Mouse (Mus musculus) neural tube, embryonic 14.5 days (tissue): ENCODE data around the gene Arl15. TPM values are rescaled to one million over a fixed set of nuclear protein-coding genes. Genes with fewer than 3 reads are reported as not detected.

Experiments used
- ATAC-seq: fragments of 200-750 bp; cut with Nextera tagmentation; 2 replicates; pipeline ENCODE4 v1.8.0; 2017; ENCODE audit warnings: low read depth, mild to moderate bottlenecking, moderate TSS enrichment, moderate library complexity
- H3K27ac ChIP-seq: fragments of 300-500 bp; sonication (generic); 2 replicates; pipeline ENCODE4 v1.5.1; 2014; ENCODE audit warnings: low read depth, mild to moderate bottlenecking, control low read depth, low read length, moderate library complexity, mixed read lengths
- H3K27me3 ChIP-seq: fragments of 300-500 bp; sonication (generic); 2 replicates; pipeline ENCODE4 v1.6.1; 2014; ENCODE audit warnings: low read length; ENCODE audit not compliant: control insufficient read depth, insufficient read depth
- H3K36me3 ChIP-seq: fragments of 300-500 bp; sonication (generic); 2 replicates; pipeline ENCODE4 v1.6.1; 2014; ENCODE audit warnings: low read length, mixed read lengths; ENCODE audit not compliant: control insufficient read depth, insufficient read depth
- H3K4me1 ChIP-seq: fragments of 300-500 bp; sonication (generic); 2 replicates; pipeline ENCODE4 v1.6.1; 2014; ENCODE audit warnings: low read length; ENCODE audit not compliant: control insufficient read depth, insufficient read depth
- H3K4me2 ChIP-seq: fragments of 300-500 bp; sonication (generic); 2 replicates; pipeline ENCODE4 v1.6.1; 2014; ENCODE audit warnings: mild to moderate bottlenecking, low read depth, low read length, control low read depth
- H3K4me3 ChIP-seq: fragments of 300-500 bp; sonication (generic); 2 replicates; pipeline ENCODE4 v1.5.1; 2014; ENCODE audit warnings: low read depth, low read length, control low read depth, mixed read lengths
- H3K9ac ChIP-seq: fragments of 300-500 bp; sonication (generic); replicated peaks from 2 replicates; pipeline ENCODE4 v1.6.1; 2014; ENCODE audit warnings: low read depth, mild to moderate bottlenecking, control low read depth, low read length, mixed read lengths
- H3K9me3 ChIP-seq: fragments of 300-500 bp; sonication (generic); 2 replicates; pipeline ENCODE4 v1.6.1; 2016; ENCODE audit warnings: low read length; ENCODE audit not compliant: control insufficient read depth
- WGBS: fragments of 180-500 bp; shearing (Covaris S2); extraction: QIAGEN DNeasy Blood & Tissue Kit; methylation state at CpG from one replicate; pipeline ENCODE4 v1.1.7; 2014; 5-methylcytosine and 5-hydroxymethylcytosine counted together
- polyA plus RNA-seq: library from polyadenylated mRNA; unstranded; fragments of >200 nt; fragmentation: Nextera tagmentation; extraction: Ambion mirVana; gene quantifications from 2 replicates; pipeline ENCODE4 v1.2.1, GENCODE M21; 2014

Arl15 gene
- polyA plus RNA-seq, 1 experiment from 2014 or later = 26.8 TPM

DNA sequence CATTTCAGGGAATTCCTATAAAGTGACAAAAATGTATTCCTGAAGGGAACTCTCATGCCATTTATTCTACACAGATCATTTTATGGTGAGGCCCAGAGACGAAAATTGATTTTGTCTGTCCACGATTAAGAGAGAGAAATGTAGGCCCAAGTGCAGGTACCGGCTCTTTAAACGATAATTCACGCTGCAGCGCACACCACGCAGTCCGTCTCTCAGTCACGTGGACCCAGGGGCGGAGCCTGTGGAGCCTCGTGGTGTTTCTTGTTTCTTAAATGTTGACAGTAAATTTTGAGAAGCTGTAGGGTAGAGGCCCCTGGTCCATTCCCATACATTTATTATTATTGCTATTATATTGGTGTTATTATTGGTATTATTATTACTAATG lies 65.1 kb downstream of the Arl15 start:
- Histone ChIP-seq H3K4me1 (no peaks in the 10 kb centered on the region), H3K9ac (no peak overlapping the region), H3K4me3 (no peak overlapping the region), H3K27me3 (no peaks in the 10 kb centered on the region), H3K27ac (no peak overlapping the region), H3K4me2 (no peak overlapping the region), H3K36me3 (no peaks in the 10 kb centered on the region), H3K9me3 (no peaks in the 10 kb centered on the region)
- 55% methylated on average over 11 of the region's 11 CpGs for WGBS
- ATAC-seq = no peak; the same call in 1 of the 2 replicates

DNA sequence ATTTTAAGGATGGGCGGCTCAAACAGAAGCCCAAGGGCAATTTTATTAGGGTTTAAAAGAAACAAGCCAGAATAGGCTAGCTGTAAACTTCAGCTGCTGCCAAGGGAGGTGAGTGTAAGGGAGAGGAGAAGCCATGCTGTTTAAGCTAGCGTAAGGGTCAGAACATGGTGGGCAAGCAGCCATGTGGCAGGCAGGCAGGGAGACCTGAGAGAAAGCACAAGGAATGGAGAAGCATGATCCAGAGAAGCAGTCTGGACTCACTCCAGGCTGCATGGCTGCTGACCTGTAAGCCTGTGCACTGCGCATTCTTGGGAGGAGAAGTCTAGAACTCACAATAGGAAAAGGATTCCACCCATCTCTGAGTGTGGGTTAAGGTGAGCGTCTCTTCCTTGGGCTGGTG lies 66.5 kb downstream of the Arl15 start:
- Histone ChIP-seq H3K4me1 (no peaks in the 10 kb centered on the region), H3K9ac (no peak overlapping the region), H3K4me2 (no peak overlapping the region), H3K27me3 (no peaks in the 10 kb centered on the region), H3K27ac (no peak overlapping the region), H3K4me3 (no peak overlapping the region), H3K9me3 (no peaks in the 10 kb centered on the region), H3K36me3 (no peaks in the 10 kb centered on the region)
- 57% methylated on average over 4 of the region's 4 CpGs for WGBS
- no peak for ATAC-seq

DNA sequence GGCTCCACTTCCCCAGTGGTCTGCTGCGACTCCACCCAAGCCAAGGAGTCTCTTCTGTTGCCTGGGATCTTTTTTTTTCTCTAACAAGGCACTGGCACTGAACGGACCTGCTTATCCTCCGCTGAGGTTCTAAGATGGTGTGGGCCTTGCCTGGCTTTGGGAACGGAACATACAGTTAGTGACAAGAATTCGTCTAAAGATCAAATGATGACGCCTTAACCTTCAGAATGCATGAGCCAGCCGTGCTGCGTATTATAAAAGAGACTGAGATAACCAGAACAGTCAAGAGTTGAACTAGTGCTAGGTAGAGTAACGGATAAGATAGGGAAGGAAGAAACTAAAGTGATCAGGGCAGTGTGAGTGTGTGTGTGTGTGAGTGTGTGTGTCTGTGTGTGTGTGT lies 66.9 kb downstream of the Arl15 start:
- Histone ChIP-seq H3K4me1 (no peaks in the 10 kb centered on the region), H3K27me3 (no peaks in the 10 kb centered on the region), H3K4me2 (no peak overlapping the region), H3K27ac (no peak overlapping the region), H3K9ac (no peak overlapping the region), H3K4me3 (no peak overlapping the region), H3K9me3 (no peaks in the 10 kb centered on the region), H3K36me3 (no peaks in the 10 kb centered on the region)
- no peak for ATAC-seq
- 93% methylated on average over 9 of the region's 9 CpGs for WGBS

- Histone ChIP-seq H3K27me3 (no peaks in the 10 kb centered on the region), H3K4me3 (no peak overlapping the region), H3K4me2 (no peak overlapping the region), H3K9ac (no peak overlapping the region), H3K4me1 (no peaks in the 10 kb centered on the region), H3K9me3 (no peaks in the 10 kb centered on the region), H3K27ac (no peak overlapping the region), H3K36me3 (no peaks in the 10 kb centered on the region)
- WGBS = 80% methylated on average over 10 of the region's 10 CpGs
- ATAC-seq = no peak
These were observed 68.6 kb downstream of the Arl15 start for GRCm38 (mm10) chr13:113862951-113863350.

- Histone ChIP-seq H3K27me3 (no peaks in the 10 kb centered on the region), H3K4me1 (no peaks in the 10 kb centered on the region), H3K36me3 (no peaks in the 10 kb centered on the region), H3K4me2 (no peak overlapping the region), H3K4me3 (no peak overlapping the region), H3K9ac (no peak overlapping the region), H3K9me3 (no peaks in the 10 kb centered on the region), H3K27ac (no peak overlapping the region)
- 85% methylated on average over 10 of the region's 10 CpGs for WGBS
- ATAC-seq = no peak
These were observed 69.4 kb downstream of the Arl15 start for GRCm38 (mm10) chr13:113863688-113864087.

GRCm38 (mm10) chr13:113864278-113864677 lies 70.0 kb downstream of the Arl15 start:
- H3K27ac ChIP-seq = no peak overlapping the region
- H3K4me3 ChIP-seq = no peak overlapping the region
- 76% methylated on average over 7 of the region's 7 CpGs for WGBS
- H3K9ac ChIP-seq = no peak overlapping the region
- H3K36me3 ChIP-seq = no peaks in the 10 kb centered on the region
- no peaks in the 10 kb centered on the region for H3K27me3 ChIP-seq
- H3K9me3 ChIP-seq = no peaks in the 10 kb centered on the region
- no peak overlapping the region for H3K4me2 ChIP-seq
- ATAC-seq = no peak
- H3K4me1 ChIP-seq = no peaks in the 10 kb centered on the region

- Histone ChIP-seq H3K9ac (no peak overlapping the region), H3K36me3 (no peaks in the 10 kb centered on the region), H3K9me3 (no peaks in the 10 kb centered on the region), H3K27me3 (no peaks in the 10 kb centered on the region), H3K4me2 (no peak overlapping the region), H3K27ac (no peak overlapping the region), H3K4me3 (no peak overlapping the region), H3K4me1 (no peaks in the 10 kb centered on the region)
- ATAC-seq = peak; percentile 70
- WGBS = 49% methylated on average over 1 of the region's 1 CpGs
These were observed 70.6 kb downstream of the Arl15 start for GRCm38 (mm10) chr13:113864893-113865292.

- Histone ChIP-seq H3K27me3 (no peaks in the 10 kb centered on the region), H3K4me1 (no peaks in the 10 kb centered on the region), H3K4me2 (no peak overlapping the region), H3K9me3 (no peaks in the 10 kb centered on the region), H3K4me3 (no peak overlapping the region), H3K9ac (no peak overlapping the region), H3K27ac (no peak overlapping the region), H3K36me3 (no peaks in the 10 kb centered on the region)
- ATAC-seq = no peak
- WGBS = 73% methylated on average over 6 of the region's 6 CpGs
These were observed 71.1 kb downstream of the Arl15 start for GRCm38 (mm10) chr13:113865378-113865777.

DNA sequence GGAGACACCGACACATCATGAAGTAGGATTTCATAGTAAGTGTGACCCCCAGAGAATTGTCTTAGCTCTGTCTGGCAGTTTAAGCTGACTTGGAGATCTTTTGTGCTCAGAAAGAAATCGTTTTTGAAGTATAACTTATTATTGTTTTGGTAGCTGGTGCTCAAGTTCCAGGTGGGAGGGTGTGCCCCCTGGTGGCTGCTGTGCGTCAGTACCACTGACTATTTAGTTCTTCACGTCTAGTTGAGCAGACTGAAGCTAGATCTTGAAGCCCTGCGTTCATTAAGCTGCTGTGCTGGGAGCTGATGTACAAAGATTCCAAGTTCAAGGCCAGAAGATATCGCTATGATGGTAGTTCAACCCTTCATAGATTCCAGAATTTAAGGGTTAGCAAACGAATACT lies 71.5 kb downstream of the Arl15 start:
- Histone ChIP-seq H3K9ac (no peak overlapping the region), H3K4me1 (no peaks in the 10 kb centered on the region), H3K27me3 (no peaks in the 10 kb centered on the region), H3K9me3 (no peaks in the 10 kb centered on the region), H3K4me3 (no peak overlapping the region), H3K4me2 (no peak overlapping the region), H3K36me3 (no peaks in the 10 kb centered on the region), H3K27ac (no peak overlapping the region)
- 39% methylated on average over 7 of the region's 7 CpGs for WGBS
- ATAC-seq = no peak

- Histone ChIP-seq H3K36me3 (no peaks in the 10 kb centered on the region), H3K4me2 (no peak overlapping the region), H3K4me1 (no peaks in the 10 kb centered on the region), H3K9ac (no peak overlapping the region), H3K27me3 (no peaks in the 10 kb centered on the region), H3K27ac (no peak overlapping the region), H3K9me3 (no peaks in the 10 kb centered on the region), H3K4me3 (no peak overlapping the region)
- WGBS = 96% methylated on average over 2 of the region's 2 CpGs
- no peak for ATAC-seq
These were observed 73.4 kb downstream of the Arl15 start for GRCm38 (mm10) chr13:113867736-113868135.
